Mouse (Mus musculus) adrenal gland, adult (tissue): ENCODE measurements at regions not wholly inside any gene's neighbourhood (a gene's known extent, or its start where the extent isn't known, plus 50 kb on each side); places are given as distances from the start of the nearest gene placed in this dataset.

ENCODE experiments used
- DNase-seq, 2 experiments: peaks; one replicate each; pipeline ENCODE4 v3.0.0; 2022 to 2023; ENCODE audit warnings: low spot score in 1 of 2; ENCODE audit not compliant: inconsistent age in 2 of 2

DNA sequence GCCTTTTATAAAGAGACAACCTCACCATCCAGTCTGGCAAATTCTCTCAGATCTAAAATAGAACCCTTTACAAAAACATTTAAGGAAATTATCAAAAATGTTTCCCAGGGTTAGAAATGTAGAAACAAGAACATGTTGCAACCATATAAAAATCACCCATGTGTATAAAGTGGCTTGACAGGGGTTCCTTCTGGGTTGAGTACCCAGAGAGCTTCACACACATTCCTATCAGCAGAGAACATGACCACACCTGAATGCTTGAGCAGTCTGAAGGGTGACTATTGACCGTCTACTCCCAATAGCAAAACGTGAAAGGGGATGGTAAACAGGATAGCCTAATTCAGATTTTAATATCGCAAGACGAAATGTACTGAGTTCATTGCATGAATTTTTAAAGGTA is 57.8 kb upstream of the Zfand5 start:
- no peak for DNase-seq

DNA sequence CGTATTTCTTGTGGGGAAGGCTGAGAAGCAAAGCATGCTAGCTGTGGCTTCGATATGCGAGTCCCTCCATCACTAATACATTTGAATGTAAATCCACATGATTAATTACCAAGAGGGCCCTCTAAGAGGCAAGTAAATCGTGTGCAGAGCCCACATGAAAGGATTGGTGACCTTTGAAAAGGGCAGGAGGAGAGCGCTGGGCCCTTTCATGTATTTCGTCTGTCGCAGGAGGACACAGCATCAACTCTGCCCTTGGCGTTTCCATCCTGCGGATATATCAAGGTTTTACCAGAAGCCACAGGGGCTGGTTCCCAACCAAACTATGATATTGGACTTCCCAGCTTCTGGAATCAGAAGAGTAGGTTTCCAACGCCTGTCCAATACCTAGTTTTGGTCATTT is 78.6 kb upstream of the Zfand5 start:
- peak; percentile 77 to 79 for DNase-seq

DNA sequence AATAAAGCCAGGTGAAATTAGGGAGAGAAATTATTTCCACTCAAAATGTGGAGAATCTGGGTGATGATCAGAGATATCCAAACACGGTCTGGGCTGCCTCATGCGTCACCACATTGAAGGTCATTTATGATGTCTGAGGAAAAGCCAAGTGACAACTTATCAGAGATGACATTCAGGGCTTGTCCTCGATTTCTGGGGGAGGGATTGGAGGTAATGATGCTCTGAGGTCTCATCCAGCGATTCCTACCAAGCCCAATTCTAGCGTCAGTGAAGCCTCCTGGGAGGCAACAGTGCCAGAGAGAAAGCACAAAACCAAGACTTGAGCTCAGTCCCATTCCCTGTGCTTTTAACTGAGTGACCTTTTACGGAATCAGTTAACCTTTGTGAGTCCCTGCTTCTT is 79.5 kb upstream of the Zfand5 start:
- peak; percentile 77 to 86 for DNase-seq

DNA sequence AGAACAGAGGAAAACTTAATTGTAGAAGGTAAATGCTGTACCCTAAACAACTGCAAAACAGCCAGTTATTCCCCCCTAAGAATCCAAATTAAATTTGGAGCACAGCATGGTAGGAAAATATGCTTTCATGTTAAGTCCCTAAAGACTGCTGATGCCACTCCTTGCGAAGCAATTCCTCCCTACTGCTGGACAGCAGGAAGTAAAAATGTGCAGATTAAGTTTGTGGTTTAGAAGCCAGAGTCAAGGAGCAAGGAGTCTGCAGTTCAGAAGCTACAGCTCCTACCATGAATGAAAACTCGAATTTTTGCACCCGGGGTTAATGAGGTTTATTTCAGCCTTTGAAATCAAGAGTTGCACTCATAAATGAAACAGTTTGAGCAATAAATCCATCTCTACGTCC is 82.9 kb upstream of the Zfand5 start:
- no peak for DNase-seq

DNA sequence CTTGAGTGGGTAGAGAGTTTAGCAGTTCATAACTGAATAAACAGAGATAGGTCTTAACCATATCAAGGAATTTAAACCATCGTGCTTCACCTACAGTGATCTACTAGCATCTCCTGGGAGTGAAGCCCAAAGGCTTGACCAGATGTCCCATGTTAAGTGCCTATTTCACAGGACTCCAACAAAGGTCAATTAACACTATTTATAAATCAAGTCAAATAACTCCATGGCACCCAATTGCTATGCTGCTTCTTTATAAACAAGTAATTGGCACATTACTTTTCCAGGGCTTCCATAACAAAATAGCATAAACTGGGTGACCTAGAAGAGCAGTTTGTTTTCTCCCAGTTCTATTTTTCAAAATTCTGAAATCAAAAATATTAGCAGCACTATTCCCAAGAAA is 85.4 kb upstream of the Zfand5 start:
- no peak for DNase-seq

DNA sequence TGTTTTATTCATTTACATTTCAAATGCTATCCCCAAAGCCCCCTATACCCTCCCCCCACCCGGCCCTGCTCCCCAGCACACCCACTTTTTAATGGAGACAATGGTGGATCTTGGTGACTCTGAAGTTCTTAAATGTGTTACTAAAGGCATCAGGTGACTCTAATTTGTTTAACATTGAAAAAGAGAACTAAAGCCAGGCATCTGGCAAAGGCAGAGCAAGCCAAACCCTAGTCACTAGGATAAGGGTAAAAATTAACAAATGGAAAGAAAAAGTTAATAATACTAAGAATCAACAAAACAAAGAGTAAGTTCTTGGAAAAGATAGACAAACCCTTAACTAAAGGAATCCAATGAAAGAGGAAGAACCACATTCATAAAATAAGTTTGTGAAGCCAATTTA is 86.1 kb upstream of the Zfand5 start:
- no peak for DNase-seq

DNA sequence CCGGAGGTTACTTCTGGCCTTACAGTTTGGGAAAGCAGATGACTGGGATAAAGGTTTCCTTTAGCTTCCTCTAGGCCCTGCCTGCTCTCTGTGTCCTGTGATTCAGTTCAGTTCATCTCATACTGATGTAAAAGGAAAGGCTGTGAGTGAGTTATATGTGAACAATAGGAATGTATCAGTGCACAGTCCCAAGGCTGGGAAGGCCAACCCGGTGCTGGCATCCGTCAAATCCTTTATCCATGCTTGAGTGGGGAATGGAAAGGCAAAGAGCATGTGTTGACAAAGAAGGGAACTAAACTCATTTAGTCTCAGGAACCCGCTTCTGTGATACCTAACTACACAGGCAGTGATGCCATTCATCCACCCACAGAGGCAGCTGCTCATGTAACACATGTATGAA is 89.0 kb upstream of the Zfand5 start:
- DNase-seq = peak in 1 of 2 experiments; percentile 19

DNA sequence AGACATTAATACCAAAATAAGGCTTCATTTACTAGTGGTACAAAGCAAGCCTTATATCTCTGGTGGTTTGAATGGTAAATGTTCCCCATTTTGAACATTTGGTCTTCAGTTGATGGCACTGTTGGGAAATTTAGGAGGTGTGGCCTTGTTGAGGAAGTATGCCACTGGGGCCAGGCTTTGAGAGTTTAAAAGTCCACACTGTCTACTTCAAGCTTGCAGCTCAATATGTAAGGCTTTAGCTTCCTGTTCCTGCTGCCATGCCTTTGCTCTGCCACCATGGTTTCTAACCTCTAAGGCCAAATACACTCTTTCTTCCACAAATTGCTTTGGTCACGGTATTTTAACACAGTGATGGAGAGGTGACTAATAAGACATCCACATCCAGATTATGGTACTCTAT is 92.2 kb upstream of the Zfand5 start:
- DNase-seq = no peak

DNA sequence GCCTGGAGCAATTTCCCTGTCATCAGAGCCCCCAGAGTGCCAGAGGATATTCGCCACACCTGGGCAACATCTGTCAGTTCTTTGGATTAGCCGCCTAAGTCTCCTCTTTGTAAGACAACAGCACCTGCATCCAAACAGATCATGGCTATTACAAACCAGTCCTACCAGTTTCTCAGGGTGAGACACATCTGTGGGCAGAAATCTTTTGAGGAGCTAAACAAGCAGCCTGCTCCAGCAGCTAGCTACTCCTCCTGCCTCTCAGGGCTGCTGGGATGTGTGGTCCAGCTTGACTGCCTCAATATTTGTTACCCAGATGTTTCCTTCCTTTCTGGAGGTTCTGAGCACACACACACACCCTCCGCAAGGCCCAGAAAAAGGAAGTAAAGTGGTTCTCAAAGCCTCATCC is 96.6 kb upstream of the Zfand5 start:
- DNase-seq = peak in 1 of 2 experiments; percentile 76

DNA sequence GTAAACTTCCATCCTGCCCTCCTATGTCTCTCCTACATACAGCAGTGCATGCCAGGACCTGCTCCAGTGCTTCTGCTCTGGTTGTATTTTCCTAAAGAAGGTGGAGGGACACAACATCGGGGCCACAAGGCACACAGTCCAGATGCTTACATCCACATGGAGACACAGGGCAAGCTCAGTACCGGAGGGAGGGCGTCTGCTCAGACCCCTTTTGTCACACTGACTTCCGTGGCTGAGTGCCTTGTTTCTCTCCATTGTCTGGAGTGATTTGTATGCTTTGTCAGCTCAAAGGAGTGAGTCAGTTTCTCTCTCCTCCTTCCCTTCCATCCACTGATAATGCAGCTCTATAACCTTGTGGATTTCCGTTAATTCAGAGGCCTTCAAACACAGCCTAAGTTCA is 97.4 kb upstream of the Zfand5 start:
- DNase-seq = peak; percentile 64 to 91

DNA sequence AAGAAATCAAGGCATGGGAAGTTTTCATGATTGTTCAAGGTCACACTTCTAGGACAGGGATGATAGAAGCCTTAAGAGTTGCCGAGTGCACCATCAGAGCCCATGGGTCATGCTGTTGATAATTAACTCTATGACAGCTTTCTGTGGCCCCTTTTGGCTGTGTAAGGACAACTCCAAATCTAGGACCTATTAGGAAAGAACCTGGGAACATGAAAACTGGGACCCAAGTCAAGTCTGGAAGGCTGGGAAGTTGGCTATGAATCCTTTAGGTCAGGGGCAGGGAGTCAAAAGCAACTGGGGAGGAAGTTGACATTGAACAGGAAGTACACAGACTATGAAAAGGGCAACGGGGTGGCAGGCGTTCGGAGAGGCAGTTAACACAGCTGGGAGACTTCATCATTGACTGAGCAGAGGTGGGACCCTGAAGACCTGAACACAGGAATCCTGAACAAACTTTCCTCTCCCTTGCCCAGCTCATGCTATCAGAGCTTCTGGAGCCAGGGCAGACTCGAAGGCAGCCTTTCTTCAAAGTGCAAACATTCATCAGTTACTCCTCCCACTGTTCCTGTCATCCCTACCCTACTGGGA is 98.1 kb upstream of the Zfand5 start:
- DNase-seq = peak; percentile 48 to 88

DNA sequence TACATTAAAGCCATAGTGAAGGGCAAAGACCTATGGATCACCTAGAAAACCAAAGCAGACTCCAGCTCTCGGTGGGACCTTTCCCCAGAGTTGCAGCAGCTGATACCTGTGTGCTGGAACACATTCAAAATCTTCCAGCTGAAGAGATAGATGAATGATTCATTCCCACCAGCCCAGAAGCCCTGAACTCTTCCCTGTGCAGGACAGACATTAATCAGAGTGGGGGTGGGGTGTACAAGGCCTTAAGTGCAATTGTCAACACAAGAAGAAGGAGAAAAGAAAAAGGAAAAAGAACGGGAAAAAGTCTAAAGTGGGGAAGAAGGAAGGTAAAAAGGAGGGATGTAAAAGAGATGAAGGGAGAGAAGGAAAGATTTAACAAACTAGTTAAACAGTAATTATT is 100.9 kb upstream of the Zfand5 start:
- peak; percentile 79 to 91 for DNase-seq

DNA sequence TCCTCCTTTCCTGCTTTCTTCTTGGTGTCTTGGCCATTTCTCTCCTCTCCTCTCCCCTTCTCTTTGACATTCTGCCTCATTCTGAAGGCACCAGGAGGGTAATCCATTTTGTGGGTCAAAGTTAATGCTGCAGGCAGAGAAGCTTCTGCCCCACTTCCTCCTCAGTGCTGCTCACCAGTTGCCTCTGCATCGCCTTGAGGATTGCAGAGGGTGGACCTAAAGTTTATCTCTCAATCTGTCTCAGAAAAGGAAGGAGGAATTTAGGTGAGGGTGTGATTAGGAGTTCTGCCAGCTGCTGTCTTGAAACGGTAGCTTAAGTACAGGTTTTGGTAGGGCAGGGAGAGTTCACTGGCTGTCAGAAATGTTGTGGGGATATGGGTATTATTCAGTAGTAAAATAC is 101.3 kb upstream of the Zfand5 start:
- no peak for DNase-seq

DNA sequence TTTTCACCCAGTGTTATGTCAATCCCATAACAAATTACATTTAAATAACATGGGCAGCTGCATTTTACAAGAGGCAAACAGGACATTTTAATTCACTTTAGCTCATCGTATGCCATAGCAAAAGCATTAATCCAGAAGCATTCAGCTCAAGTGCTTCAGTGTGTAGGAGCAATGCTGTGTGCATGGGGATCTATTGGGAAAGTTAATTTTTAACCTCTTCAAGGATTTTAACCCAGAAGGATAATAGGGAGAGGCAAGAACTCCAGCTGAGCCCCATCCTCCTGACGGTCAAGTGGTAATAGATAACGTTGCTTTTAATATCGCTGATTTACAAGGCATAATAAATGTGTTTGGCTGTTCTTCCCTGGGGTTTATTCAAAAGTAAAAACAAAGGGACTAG is 105.1 kb upstream of the Zfand5 start:
- peak in 1 of 2 experiments; percentile 56 for DNase-seq

DNA sequence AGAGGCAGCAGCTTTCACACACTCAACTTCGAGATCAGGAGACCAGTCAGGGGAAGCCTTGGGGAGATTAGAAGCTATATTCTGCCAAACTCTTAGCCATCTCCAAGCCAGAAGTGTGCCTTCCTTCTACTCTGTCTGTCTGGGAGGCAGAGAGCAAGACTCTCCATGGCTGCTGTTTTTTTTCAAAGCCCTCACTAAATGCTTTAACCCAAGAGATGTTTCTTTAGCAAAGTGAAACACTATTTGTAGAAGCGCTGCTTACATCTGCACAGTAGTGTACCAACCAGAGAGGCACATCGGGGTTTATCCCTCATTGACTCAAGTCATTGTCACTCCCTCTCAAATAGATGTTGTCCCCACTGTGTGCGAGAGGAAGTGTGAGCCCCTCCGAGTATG is 105.6 kb upstream of the Zfand5 start:
- no peak for DNase-seq

DNA sequence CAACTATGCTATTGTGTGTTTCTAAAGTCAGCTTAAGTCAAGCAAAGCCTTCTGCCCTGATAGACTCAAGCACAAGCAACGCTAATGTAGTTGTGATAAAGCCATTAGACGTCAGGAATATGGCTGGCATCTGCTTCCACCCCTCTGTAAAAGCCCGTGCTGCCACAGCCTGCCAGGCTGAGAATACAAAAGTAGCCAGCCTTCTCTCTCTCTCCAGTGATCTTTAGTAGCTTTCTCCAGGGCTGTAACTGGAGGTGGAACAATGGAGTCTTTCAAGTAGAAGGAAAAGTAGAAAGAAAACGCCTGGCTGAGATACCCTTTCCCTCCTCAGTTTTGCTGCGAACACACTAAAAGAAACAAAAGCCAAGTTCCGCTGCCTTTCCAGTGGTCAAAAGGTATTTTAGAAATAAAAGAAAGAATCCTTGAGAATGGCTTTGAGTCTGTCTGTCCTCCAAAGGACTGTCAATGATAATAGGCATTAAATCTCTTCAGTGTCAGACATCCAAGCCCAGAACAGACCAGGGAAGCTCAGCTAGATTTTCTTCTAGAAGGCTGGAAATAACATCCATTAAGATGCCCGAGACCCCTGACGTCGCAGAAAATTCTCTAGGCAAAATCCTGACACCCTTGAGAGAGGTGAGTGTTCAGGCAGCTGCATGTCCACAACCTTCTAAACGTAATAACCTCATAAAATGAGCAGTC is 106.2 kb upstream of the Zfand5 start:
- DNase-seq = peak; percentile 36 to 89

DNA sequence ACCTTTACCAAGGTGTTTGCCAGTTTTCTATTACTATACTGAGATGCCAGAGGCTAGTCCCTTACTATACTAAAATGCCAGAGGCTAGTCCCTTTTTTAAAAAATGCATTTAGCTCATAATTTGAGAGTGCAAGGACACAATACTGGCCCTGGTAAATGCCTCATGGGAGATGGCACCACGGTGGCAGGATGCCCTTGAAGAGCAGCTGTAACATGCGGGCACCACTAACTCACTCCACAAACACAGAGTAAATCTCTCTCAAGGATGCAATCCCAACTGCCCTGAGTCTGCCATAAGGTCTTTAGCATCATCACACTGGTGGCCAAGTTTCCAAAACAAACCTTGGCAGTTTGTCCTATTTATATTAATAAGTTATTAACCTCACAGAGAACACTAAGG is 108.1 kb upstream of the Zfand5 start:
- DNase-seq = peak in 1 of 2 experiments; percentile 74

DNA sequence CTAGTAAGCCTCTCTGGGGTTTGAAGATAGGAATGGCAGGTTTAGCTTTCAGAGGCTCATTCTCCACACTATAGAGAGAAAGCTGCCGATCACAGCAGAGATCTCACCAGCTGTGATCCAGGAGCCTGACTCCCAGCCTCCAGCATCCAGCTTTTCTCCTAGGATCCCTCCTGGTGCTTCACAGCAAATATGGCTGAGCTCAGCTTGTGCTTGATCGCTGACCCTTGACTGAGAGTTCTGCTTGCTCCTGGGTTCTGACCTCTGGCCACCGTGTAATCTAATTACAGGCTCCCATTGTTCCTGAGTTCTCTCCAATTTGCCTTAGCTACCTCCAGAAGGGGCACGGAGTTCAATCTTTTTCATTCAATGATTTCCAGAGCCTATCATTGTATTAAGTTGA is 111.1 kb upstream of the Zfand5 start:
- no peak for DNase-seq

DNA sequence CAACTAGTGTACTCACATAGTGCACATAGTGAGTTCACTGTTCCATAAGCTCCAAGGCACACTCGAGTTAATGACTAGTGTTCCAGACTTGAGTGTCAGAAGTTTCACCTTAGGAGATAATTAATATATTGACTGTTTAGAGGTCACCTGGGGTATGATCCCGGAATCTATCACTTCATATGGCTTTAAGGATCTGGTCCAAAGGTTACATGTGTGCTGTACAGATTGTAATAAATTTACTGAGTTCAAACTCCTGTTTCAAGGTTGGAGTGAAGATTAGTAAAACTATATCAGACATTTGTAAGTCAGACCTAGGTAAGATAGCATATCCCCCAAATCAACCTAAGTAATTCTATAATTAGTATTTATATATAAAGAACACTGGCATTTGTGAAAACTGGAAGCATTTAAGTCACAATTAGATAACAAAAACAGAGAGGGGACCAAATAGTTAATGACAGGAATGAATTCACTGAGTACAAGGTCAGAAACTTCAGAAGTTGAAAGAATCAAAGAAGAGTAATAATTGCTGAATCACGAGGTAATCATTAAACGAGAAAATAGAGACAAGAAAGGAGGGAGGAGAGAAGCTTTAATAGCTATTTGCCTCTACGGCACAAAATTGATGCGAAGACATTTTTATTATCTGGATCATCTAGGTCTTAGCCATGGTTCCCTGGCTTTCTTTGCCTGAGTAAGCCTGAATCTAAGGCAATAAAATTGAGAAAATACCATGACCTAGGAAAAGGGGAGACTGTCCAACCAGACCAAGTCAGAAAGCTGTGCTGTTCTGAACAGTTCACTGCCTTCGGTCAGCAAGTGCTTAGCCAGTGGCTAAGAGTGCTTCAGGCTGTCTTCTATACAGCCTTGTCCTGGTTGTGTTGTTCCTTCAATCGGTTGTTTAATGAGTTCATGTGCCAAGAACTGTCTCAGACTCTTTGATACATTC is 112.6 kb upstream of the Zfand5 start:
- DNase-seq = peak in 1 of 2 experiments; percentile 78

DNA sequence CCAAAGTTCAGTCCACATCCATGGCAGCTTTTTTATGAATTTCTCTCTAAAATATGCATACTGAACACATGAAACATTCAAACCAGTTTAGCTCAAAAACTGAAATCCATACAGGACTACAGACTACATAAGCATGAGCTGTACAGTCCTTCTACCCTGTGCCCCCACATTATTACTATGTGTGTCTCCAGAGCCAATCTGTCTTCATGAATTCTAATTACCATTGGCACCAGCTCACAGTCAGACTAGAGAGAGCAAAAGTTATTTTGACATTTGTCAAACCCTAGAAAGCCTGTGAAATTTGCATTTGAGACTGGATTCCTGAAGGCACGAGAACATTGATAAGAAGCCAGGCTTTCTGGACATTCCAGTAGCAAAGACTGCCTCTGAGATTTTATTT is 117.9 kb upstream of the Zfand5 start:
- no peak for DNase-seq

DNA sequence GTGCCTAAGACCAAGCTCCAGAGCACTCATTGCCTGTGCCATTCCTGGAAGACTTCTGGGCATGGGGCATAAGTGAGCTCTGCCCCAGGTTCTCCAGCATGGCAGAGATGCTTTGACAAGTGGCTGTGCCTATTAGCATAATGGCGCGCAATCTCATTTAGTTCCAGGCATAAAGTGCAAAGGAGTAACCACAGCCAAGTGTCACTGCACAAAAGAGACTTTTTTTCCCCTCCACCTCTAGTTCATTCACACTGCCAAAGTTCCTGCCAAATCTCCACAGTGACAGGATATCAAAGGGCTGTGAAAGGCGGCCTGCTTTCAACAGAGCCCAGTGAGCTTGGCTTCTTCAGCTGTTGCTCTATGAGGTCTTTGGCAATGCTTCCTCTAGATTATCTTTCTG is 120.1 kb upstream of the Zfand5 start:
- no peak for DNase-seq

DNA sequence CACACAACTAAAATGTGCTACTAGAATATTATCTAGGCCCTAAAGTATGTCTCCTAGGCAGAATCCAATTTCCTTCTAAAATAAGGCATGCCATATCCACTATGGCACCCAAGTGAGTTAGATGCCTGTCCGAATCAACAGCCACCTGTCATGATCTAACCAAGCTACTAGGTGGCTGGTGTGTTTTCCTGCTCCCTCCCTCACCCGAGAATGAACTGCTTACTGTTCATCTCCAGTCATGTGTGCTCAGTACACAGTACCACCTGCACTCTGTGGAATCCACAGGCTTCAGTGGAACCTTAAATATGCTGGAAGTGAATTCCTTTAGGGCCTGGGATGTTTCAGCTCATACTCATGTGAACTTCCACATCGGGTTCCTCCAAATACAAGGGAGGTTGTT is 121.2 kb upstream of the Zfand5 start:
- DNase-seq = no peak
